Mouse (Mus musculus) liver, adult (tissue): ENCODE results near the gene Dgkh.

ENCODE experiments used
- GATA4 ChIP-seq: IDR thresholded peaks from 2 replicates; pipeline ENCODE4 v1.6.1; 2014; ENCODE audit warnings: mild to moderate bottlenecking, low read length; ENCODE audit not compliant: insufficient replicate concordance

The Dgkh gene

DNA sequence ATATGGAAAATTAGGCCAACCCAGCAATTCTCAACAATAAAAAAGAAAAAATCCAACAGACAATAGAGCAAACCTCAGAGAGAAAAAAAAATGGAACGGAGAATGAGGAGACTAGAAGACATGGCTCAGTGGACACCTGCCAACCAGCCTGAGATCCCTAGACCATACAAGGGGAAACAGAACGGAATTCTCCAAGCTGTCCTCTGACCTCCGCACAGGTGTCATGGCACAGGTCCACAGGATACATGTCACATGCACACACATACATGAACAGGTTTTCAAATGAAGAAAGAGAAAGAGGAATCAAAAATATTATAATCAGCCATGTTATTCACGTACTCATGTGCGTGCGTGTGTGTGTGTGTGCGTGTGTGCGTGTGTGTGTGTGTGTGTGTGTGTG lies 38.5 kb downstream of the Dgkh start:
- no peak for TF ChIP-seq GATA4

DNA sequence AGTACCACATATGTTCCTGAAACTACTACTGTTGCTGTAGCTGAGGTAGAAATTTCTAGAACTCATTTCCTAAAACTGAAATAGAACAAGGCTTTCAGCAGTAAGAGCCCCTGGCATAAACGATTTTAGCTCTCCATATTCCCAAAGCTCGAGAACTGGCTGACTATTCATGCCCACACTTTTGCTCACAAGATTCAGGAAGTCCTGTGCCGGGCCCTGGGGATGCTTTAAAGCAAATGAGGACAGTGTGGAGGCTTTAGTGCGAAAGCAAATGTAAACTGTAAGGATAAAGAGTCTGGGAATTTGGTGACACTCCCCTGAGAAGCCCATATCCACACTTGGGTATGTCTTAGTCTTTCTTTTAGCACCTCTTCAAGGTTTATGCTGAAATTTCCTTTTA lies 40.0 kb downstream of the Dgkh start:
- no peak for TF ChIP-seq GATA4

DNA sequence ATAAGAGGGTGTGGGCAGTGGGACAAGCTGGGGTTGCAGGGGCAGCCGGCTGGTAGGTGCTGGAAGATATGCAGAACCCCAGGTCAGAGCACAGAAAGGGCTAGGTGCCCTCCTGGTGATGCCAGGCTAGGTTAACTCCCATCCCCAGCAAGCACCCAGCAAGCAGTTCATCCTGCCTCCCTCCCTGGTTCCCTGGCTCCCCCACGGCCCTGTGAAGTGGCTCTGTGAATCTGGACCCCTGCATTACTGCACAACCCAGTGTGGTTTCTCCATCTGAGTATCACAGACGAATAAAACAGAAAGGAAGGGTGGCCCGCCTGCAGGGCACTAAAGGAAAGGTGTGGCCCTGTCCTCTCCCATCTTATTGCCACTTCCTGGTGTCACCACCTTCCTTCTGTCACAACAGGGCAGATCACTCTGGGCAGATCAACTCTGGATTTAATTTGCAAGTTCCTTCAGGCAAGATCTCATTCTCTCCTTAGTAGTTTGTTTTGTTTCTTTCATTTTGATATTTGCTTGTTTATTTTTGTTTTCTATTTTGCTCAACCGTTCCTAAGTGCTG lies 40.6 kb downstream of the Dgkh start:
- TF ChIP-seq GATA4: no peak

DNA sequence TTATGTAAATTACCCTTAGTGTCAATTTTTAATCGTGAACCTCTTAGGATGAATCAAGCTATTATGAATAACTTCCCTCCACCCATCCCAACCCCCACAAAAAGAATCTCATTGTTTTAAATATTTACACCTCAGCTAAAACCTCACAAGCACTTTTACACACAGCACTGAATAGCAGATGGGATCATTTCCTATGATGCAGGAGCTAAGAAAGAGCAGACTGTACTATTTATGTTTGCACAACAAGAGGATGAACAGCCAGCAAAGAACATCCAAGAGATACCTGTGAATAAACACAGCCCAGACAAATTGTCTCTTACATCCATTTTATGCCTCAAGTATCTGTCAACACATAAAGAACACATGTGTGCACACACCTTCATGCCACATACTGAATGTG lies 41.7 kb downstream of the Dgkh start:
- TF ChIP-seq GATA4: no peak

DNA sequence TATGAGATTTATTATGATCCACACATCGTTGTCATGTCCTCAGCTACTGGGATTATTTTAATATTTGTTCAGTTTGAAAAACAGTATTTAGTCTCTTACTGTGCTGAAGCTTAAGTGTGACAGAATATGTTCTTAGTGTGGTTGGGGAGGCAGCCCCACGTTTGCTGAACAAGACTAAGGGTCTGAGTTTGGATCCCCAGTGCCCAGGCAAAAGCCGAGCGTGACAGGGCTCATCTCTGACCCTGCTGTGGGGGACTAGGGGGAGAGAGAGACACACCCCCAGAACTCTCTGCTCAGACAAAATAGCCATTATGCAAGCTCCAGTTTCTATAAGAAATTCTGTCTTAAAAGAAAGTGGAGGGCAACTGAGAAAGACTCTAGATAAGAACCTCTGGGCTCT lies 42.2 kb downstream of the Dgkh start:
- no peak for TF ChIP-seq GATA4

DNA sequence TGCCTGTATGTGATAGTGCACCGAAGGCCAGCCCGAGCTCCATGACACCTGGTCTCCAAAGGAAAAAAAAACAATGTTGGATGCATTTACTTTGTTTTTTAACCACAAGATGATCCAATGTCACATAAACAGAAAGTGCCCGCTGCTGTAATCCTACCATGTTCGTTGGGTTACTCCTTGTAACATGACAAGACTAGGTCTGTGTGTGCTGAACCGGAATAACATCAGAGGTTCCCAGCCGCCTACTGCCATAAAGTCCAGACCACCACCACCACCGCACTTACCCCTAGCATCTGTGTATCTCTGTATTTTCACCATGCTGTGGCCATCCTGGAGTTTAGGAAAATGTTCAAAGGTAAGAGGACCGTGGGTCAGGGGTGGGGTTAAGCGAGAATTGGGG lies 42.6 kb downstream of the Dgkh start:
- no peak for TF ChIP-seq GATA4

DNA sequence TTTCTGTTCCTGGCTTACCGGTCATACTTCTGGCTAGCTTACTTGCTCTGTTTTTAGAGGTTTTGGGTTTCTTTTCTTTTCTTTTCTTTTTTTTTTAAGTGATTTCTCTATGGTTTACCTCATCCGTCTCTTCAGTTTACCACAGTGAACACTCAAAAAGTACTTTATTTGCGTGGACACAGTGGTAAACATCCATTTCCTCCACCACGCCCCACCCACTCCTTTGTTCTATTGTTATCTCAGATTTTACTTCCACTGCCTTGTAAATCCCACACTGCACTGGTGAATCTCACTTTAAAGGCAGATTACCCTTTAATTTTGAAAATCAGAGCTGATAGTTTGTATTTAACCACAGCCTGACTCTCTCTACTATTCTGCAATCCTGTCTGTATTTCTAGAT lies 44.9 kb downstream of the Dgkh start:
- TF ChIP-seq GATA4: no peak

DNA sequence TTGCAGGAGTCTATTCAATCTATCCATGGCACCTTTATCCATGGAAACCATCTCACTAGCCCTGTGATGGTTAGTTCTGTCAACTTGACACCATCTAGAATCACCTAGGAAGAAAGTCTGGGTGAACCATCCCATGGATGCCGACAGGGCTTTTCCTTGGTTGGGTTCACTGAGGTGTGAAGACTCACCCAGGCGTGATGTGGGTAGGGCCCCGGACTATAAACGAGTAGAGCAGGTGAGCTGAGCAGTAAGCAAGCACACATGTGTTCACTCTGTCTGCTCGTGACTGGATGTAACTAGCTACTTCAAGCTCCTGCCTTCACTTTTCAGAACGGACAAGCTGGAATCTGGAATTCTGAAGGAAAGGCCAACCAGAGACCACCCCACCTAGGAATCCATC lies 45.9 kb downstream of the Dgkh start:
- TF ChIP-seq GATA4: no peak

DNA sequence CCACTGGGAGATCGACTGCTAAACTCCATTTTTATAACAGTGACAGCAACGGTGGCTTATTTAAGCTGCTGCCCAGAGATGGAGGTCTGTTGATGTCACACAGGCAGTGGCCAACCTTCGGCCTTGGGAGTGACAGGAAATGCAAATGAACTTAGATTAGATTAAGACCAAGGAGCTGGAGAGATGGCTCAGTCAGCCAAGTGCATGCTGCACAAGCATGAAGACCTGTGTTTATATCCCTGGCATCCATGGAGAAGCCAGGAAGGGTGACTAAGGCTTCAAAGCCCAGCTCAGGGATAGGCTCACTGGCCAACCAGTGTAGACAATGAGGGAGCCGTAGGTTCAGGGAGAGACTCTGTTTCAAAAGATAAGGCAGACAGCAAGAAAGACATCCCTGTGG lies 48.4 kb downstream of the Dgkh start:
- TF ChIP-seq GATA4: peak; percentile 61; the same call in 1 of the 2 replicates

DNA sequence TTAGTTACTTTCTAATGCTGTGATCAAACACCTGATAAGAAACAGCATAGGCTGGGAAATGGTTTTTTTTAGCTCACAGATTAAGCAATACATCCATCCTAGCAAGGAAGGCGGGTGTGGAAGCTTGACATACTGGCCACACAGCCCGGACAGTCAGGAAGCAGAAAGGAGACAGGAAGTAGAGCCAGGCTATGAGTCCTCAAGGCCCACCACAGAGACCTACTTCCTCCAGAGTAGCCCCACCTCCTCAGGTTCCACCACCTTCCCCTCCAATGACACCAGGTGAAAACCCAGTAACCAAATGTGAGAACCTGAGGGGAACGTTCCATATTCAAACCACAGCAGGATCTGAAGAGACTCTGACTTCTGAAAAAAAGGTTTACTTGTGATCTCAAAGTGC lies 53.6 kb downstream of the Dgkh start:
- no peak for TF ChIP-seq GATA4

DNA sequence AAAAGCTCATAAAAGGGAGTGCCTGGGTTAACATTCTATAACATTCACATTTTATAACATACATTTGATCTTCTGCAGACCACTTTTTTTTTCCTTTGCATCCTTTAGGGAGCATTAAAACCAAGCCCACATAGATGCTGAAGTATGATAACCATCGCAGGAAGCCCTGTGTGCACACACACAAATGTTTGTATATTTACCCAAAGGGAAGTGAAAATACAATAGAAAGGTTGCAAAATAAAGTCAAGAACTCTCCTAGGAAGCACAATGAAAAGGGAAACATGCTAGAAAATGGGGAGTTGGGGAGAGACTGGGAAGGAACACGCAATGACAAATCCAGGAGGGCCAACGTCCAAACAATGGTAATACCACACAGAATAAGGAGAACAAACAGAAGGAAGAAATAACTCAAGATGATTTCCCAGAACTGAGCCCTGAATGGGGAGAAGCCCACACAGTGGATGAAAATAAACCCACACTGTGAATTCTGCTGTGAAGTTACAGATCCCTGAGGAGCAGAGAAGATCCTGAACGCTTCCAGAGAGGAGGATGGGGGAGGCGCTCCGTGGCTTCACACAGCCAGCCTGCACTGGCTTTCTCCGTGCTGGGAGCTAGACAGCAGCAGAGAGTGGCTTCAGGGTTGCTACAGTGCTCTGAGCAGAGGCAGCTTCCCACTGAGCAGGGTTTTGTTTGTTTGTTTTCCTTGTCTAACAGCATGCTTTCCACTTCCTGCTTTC lies 54.6 kb downstream of the Dgkh start:
- no peak for TF ChIP-seq GATA4

DNA sequence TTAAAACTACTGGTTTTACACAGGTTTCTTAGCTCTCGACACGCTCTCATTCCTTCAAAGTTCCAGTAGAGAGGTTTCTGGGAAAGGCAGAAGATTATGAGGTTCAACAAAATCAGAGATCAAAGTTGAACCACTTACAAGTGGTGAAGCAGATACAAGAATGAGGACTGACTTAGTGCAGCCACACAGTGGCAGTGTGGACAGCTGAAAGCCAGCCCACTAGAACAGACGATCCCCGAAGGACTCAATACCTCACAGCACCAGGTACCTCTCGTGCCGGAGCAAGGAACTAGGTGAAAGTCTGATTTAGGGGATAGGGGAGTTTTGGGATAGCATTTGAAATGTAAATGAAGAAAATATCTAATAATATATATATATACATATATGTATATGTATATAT lies 56.1 kb downstream of the Dgkh start:
- TF ChIP-seq GATA4: no peak

DNA sequence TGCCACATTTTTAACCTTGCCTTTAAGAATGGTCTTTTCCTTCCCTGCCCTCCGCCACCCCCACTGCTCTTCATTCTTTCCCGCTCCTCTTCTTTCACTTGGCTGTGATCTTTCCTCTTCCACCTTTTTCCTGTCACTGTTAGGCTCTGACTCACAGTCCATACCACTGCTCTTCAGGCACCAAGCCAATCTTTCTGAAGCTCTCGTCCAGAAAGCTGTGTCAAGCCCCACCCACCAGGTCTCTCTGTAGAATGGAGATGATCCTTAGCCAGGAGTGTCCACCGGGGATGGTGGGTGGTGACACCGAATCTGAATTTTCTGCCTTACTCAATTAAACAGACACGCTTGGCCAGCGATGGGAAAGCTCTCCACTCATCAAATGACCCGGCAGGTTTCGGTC lies 58.0 kb downstream of the Dgkh start:
- TF ChIP-seq GATA4: no peak

DNA sequence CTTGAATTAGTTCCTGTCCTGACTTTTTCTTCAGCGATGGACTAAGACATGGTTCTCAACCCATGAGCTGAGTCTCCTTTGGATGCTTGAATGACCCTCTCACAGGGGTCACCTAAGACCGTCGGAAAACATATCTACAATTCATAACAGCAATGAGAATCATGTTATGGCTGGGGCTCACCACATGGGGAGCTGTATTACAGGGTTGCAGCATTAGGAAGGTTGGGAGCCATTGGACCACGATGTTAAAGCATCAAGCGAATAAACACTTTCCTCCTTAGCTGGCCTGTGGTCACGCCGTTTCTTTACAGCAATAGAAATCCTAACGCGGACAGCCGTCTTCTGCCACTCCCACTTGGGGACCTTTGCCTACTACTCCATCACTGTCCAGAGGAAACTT lies 62.6 kb downstream of the Dgkh start:
- TF ChIP-seq GATA4: no peak

DNA sequence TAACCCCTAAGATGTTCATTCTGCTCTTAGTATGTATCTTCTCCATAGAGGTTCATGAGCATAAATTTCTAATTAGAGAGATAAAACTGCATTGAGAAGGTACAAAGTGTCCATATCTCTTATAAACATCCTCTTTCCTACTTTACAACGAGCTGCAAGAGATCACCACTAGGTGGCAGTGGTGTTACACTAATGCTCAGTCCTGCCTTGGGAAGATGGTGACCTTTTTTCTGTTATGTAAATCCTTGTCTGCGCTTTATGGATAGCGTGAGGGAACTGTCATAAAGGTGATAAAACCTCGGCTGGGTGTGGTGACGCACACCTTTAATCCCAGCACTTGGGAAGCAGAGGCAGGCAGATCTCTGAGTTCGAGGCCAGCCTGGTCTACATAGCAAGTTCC lies 64.3 kb downstream of the Dgkh start:
- no peak for TF ChIP-seq GATA4

DNA sequence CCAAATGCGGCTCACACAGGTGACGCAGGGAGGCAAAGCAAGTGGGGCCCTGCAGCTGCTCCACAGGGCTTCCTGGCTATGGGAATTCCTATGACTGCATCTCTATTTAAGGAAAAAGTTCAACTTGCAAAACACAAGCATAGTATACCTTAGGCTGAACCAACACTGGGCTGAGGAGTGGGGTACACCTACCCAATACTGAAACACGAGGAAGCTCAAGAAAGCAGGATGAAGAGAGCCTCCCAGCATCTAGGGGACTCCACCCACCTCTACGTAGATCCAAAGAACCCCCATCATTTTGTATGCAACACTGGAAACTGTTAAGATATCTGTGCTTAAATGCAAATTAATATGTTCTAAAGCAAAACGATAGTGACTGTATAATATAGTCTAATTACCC lies 64.8 kb downstream of the Dgkh start:
- TF ChIP-seq GATA4: no peak

DNA sequence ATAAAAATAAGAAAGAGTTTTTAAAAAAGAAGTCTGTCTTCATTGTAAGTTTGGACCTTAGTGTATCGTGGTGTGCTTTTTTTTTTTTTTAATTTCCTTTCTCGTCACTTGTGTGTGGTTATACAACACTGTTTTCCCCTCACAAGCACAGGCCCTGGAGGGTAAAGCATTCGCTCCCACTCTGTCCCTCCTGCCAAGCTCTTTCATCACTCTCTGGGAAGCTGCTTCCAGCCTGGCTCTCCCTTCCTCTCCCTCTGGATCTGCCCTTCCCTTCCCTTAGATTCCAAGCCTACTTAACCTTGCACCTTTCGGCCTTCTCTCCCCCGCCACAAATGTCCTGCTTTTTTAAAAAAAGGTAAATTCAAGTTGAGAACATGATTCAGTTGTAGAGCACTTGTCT lies 69.9 kb downstream of the Dgkh start:
- TF ChIP-seq GATA4: no peak
